Mouse (Mus musculus) small intestine, adult 2 months (tissue): ENCODE measurements around the gene Tmod2.

Experiments used
- CTCF ChIP-seq: fragments of 200-500 bp; IDR thresholded peaks from 2 replicates; pipeline ENCODE4 v1.5.1; 2012; ENCODE audit warnings: low read depth, mild to moderate bottlenecking, control low read depth, inconsistent platforms, low read length, moderate library complexity, mixed read lengths; ENCODE audit not compliant: insufficient replicate concordance, insufficient read length; ENCODE audit errors: extremely low read depth
- POLR2A ChIP-seq: fragments of 200-500 bp; IDR thresholded peaks from 2 replicates; pipeline ENCODE4 v1.6.1; 2012; ENCODE audit warnings: low read depth, mild to moderate bottlenecking, control low read depth, inconsistent platforms, low read length, moderate library complexity

GRCm38 (mm10) chr9:75563176-75563575, 47.9 kb downstream of the Tmod2 start:
- TF ChIP-seq POLR2A (no peak), CTCF (no peak)
